Mouse (Mus musculus) adrenal gland (tissue): ENCODE data around the gene Pkd1.

ENCODE experiments used
- intact Hi-C: fragments of 180-260 bp; cut with DNase I; formaldehyde crosslinking; loops from one replicate; pipeline ENCODE4 v1.15.1; 2025
- microRNA-seq, 2 experiments: library from miRNA; unstranded; fragments of <30 nt; microRNA quantifications; one replicate each; pipeline ENCODE4; 2019

The Pkd1 gene

DNA sequence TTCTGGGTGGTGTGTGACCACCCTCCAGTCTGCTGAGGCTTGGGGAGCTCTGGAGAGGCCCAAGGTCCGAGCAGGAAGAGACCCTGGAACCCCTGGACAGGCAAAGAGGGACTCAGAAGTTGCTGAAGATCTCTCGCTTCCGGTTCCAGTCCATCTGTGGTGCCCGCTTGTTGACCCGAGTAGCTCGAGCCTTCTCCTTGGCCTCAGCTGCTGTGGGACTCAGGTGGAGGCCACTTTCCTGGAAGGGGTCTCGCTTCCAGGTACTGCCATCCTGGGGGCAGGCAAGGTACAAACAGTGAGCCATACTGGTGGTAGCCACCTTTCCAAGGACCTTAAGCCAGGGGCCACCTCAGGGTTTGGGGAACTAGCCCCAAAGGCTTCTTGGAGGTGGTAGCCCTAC, 90.5 kb downstream of the Pkd1 start:
- intact Hi-C loops, result no loop called here

DNA sequence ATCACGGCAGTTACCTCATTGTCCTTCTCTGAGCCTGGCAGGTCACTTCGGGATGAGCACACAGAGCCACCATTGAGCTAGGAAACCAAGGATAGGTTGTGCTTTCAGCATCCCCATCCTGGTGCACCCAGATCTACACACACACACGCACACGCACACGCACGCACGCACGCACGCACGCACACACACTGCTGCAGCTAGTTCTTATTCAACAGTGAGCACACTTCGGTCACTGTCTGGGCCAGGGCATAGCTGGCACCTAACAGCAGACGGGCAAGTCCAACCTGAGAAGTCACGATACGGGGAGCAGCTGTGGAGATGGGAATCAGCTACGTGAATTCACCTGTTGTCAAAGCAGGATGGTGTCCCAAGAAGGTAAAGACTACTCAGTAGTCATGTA, 90.9 kb downstream of the Pkd1 start:
- intact Hi-C loops, result no loop called here

DNA sequence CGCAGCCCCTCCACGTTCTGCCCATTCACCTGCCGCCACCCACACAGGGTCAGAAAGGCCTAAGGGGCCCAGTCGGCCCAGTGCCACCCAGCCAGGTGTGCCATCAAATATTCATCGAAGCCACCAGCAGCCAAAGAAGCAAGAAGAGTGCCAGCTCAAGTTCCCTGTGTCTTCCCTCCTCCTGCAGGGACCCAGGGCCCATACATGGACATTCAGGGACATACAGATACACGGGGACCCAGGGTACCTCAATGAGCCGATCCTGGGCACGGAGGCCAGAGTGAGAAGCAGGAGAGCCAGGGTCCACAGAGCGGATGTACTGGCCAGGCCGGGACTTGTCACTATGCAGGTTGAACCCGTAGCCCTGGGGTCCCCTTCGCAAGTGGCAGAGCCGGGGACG, 92.3 kb downstream of the Pkd1 start:
- intact Hi-C loops, result no loop called here

DNA sequence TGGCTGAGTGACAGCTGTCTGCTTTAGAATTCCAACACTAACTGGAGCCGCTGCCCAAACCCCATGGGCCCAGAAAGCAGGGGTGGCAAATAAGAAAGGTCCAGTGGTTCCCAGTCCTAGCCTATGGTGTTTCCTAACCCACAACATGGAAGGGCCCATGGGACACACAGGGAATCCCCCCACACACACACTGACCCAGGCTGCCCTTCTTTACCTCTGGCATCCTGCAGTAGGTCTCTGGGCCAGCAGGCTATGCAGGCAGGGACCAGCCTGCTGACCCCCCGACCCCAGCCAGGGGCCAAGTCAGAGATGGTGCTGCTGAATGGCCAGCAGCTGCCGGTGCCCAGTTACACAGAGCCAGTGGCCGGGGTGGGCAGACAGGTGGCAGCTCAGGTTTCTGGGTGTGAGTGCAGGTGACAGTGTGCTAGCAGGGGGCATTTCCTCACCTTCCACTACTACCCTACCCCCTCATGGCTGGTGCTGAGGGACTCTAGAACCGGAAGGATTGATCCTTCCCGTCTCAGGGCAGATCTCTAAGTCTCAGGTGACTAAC, 93.2 kb downstream of the Pkd1 start:
- intact Hi-C loops, result no loop called here

DNA sequence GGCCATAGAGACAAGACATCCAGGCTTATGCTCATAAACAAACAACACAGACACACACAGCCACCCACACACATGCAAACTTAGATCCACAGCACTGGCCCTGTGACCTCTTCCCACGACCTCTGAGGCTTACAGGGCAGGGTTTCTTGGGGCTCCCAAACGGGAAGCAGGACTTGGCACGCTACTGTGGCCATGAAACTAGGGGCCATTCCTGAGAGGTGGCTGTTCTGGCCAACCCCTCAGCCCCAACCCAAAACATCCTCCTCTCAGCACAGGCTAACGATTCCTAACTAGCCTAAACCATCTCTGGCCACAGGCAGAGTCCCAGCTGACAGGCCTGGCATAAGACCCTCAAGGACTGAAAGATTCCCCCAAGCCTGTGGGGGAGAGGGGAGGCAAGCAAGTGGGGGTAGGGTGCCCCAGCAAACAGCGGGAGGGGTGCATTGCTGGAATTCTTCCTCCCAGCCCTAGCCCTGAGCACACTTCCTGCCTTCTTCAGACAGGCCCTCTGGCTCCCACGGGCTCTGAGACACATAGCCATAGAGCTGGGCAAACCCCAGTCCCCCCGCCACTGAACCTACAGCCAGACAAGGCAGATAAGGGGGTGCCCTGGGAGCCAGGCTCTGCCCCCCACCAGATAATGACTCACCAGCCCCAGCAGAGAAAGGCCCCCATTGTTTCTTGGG, 94.5 kb downstream of the Pkd1 start:
- intact Hi-C loops, result no loop called here

DNA sequence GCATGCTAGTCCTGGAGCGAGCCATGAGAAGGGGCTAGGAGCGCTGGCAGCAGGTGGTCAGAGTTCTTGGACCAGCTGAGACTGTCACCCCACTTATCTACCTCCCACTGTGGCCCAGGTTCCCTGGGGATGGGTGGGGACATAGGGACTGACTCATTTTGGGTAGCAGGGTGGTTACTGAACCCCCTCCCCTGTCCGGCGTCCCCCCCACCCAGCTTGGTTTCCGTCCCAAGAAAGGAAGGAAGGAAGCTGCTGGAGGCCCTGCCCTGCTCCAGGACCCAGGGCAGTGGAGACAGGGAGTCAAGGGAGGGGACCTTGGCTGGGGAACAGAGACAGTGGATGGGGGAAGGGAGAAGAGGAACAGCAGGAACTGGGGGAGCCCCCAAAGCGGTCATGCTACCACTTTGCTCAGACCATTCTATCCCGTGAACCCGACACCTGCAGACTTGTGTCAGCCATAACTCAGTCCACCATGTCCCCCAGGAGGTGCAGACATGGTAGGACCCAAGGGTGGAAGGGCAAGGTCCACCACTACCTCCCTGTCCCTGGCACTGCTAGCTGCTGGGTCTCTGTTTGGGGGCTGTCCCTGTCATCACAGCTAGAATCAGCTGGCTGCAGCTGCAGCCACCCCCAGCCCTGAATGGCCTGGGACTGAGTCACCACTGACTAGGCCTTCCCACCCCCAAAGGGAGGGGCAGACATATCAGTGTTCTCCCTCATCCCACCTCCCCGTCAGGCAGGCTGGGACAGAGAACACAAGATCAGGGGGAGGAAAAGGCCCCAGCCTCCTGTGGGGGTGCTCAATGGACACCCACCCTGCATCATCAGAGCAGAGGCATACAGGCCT, 95.5 kb downstream of the Pkd1 start:
- intact Hi-C loops, result no loop called here

DNA sequence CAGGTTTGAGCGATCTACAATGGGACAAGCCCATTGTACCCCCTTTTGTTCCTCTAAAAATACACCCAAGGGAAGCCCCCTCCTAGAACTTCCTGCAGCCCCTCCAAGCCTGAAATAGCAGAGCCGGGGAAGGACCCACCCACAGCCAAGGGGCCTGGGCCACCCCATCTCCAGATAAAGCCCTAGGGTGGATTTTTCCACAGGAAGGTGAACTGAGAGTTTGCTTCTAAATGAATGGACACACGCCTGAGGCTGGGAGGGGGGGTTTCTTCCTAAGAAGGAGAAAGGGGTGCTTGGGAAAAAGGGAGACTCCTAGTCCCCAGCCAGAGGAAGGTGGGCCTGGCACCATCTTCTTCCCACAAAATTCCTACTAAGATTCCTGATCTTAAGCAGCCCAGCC, 96.3 kb downstream of the Pkd1 start:
- intact Hi-C loops, result no loop called here

Small RNAs within 50 kb of the gene (microRNA-seq; reads per million reads assigned to microRNA genes)
- 0.23 to 1.2 reads per million in 2 experiments for gene Gm24589
